Mouse (Mus musculus): ENCODE data around the gene Rpp21.
"Not testable (repeated sequence)": the region's sequence is repeated elsewhere in the genome, so short reads cannot be mapped to it uniquely, and the experiment has no call there.

Gene Rpp21

GRCm38 (mm10) chr17:36237321-36237921 is 20.4 kb downstream of the Rpp21 start:
- ATAC-seq (ENCODE audit: insufficient number of reproducible peaks, low FRiP score, low TSS enrichment), result no peak

GRCm38 (mm10) chr17:36235300-36235699 is 22.6 kb downstream of the Rpp21 start:
- ATAC-seq (ENCODE audit: insufficient number of reproducible peaks, low FRiP score, low TSS enrichment), result not testable (repeated sequence)

- ATAC-seq (ENCODE audit: insufficient number of reproducible peaks, low FRiP score, low TSS enrichment), result no peak
Measured at GRCm38 (mm10) chr17:36233572-36233971, 24.3 kb downstream of the Rpp21 start.

- no peak for ATAC-seq (ENCODE audit: insufficient number of reproducible peaks, low FRiP score, low TSS enrichment)
Measured at GRCm38 (mm10) chr17:36231318-36231717, 26.6 kb downstream of the Rpp21 start.

- no peak for ATAC-seq (ENCODE audit: insufficient number of reproducible peaks, low FRiP score, low TSS enrichment)
Measured at GRCm38 (mm10) chr17:36229046-36229445, 28.8 kb downstream of the Rpp21 start.

- ATAC-seq (ENCODE audit: insufficient number of reproducible peaks, low FRiP score, low TSS enrichment), result no peak
Measured at GRCm38 (mm10) chr17:36226921-36227320, 30.9 kb downstream of the Rpp21 start.

- no peak for ATAC-seq (ENCODE audit: insufficient number of reproducible peaks, low FRiP score, low TSS enrichment)
Measured at GRCm38 (mm10) chr17:36225231-36225824, 32.5 kb downstream of the Rpp21 start.

- ATAC-seq (ENCODE audit: insufficient number of reproducible peaks, low FRiP score, low TSS enrichment), result no peak
Measured at GRCm38 (mm10) chr17:36224451-36224850, 33.4 kb downstream of the Rpp21 start.

GRCm38 (mm10) chr17:36218594-36219155 is 39.2 kb downstream of the Rpp21 start:
- ATAC-seq (ENCODE audit: insufficient number of reproducible peaks, low FRiP score, low TSS enrichment), result no peak

GRCm38 (mm10) chr17:36215586-36215985 is 42.3 kb downstream of the Rpp21 start:
- ATAC-seq (ENCODE audit: insufficient number of reproducible peaks, low FRiP score, low TSS enrichment), result no peak

- ATAC-seq (ENCODE audit: insufficient number of reproducible peaks, low FRiP score, low TSS enrichment), result no peak
Measured at GRCm38 (mm10) chr17:36206846-36207245, 51.0 kb downstream of the Rpp21 start.

- no peak for ATAC-seq (ENCODE audit: insufficient number of reproducible peaks, low FRiP score, low TSS enrichment)
Measured at GRCm38 (mm10) chr17:36205862-36206261, 52.0 kb downstream of the Rpp21 start.
